Mouse (Mus musculus): Measurements from ENCODE around the gene Zbtb5. TPM values are rescaled to one million over a fixed set of nuclear protein-coding genes. Genes with fewer than 3 reads are reported as not detected.

The Zbtb5 gene
- total and polyA plus RNA-seq, 2 experiments: 6.9 to 11.1 TPM

- Histone ChIP-seq H3K27me3 (ENCODE audit: control insufficient read depth, insufficient read depth, low read length) (no peaks in the 10 kb centered on the region), H3K4me1 (ENCODE audit: control insufficient read depth, insufficient read depth, low read length) (peaks cover 21% of the 10 kb centered on the region), H3K27ac (replicated peaks; ENCODE audit: insufficient read depth, low read depth, low read length) (peak overlapping the region; percentile 45; the same call in 1 of the 2 replicates), H3K36me3 (ENCODE audit: control insufficient read depth, insufficient read depth, low read length) (no peaks in the 10 kb centered on the region), H3K4me3 (ENCODE audit: insufficient read depth, low read depth, low read length) (no peak overlapping the region), H3K79me2 (ENCODE audit: control insufficient read depth, insufficient read depth, low read length) (no peaks in the 10 kb centered on the region), H3K9ac (ENCODE audit: low read depth, low read length) (no peak overlapping the region)
- WGBS: 33% methylated on average over 14 of the region's 14 CpGs
- no peak for DNase-seq (ENCODE audit: extremely low read depth, low read depth, low spot score)
- TF ChIP-seq CTCF (IDR thresholded peaks at IDR 0.05; ENCODE audit: low read depth, low read length) (no peak), POLR2A (IDR thresholded peaks at IDR 0.05; ENCODE audit: extremely low read depth, insufficient read depth, low read length) (no peak)
Observed at GRCm38 (mm10) chr4:44973871-44974270, 38.3 kb downstream of the Zbtb5 start.

- Histone ChIP-seq H3K27ac (replicated peaks; ENCODE audit: insufficient read depth, low read depth, low read length) (no peak overlapping the region), H3K27me3 (ENCODE audit: control insufficient read depth, insufficient read depth, low read length) (no peaks in the 10 kb centered on the region), H3K36me3 (ENCODE audit: control insufficient read depth, insufficient read depth, low read length) (no peaks in the 10 kb centered on the region), H3K4me1 (ENCODE audit: control insufficient read depth, insufficient read depth, low read length) (peaks cover 18% of the 10 kb centered on the region), H3K4me3 (ENCODE audit: insufficient read depth, low read depth, low read length) (no peak overlapping the region), H3K79me2 (ENCODE audit: control insufficient read depth, insufficient read depth, low read length) (no peaks in the 10 kb centered on the region), H3K9ac (ENCODE audit: low read depth, low read length) (no peak overlapping the region)
- peak; percentile 81 for DNase-seq (ENCODE audit: extremely low read depth, low read depth, low spot score)
- WGBS: 10% methylated on average over 9 of the region's 9 CpGs
- peak; percentile 100 for TF ChIP-seq CTCF (IDR thresholded peaks at IDR 0.05; ENCODE audit: low read depth, low read length)
- no peak for TF ChIP-seq POLR2A (IDR thresholded peaks at IDR 0.05; ENCODE audit: extremely low read depth, insufficient read depth, low read length)
Observed at GRCm38 (mm10) chr4:44973450-44973849, 38.8 kb downstream of the Zbtb5 start.

- no peaks in the 10 kb centered on the region for H3K79me2 ChIP-seq (ENCODE audit: control insufficient read depth, insufficient read depth, low read length)
- H3K4me3 ChIP-seq (ENCODE audit: insufficient read depth, low read depth, low read length): no peak overlapping the region
- peaks cover 8% of the 10 kb centered on the region for H3K4me1 ChIP-seq (ENCODE audit: control insufficient read depth, insufficient read depth, low read length)
- WGBS: 15% methylated on average over 10 of the region's 10 CpGs
- H3K27me3 ChIP-seq (ENCODE audit: control insufficient read depth, insufficient read depth, low read length): no peaks in the 10 kb centered on the region
- H3K36me3 ChIP-seq (ENCODE audit: control insufficient read depth, insufficient read depth, low read length): no peaks in the 10 kb centered on the region
- peak; percentile 56 for DNase-seq (ENCODE audit: extremely low read depth, low read depth, low spot score)
- H3K9ac ChIP-seq (ENCODE audit: low read depth, low read length): no peak overlapping the region
- TF ChIP-seq CTCF (IDR thresholded peaks at IDR 0.05; ENCODE audit: low read depth, low read length) (peak; percentile 57), POLR2A (IDR thresholded peaks at IDR 0.05; ENCODE audit: extremely low read depth, insufficient read depth, low read length) (no peak)
- no peak overlapping the region for H3K27ac ChIP-seq (replicated peaks; ENCODE audit: insufficient read depth, low read depth, low read length)
Observed at GRCm38 (mm10) chr4:44970612-44971110, 41.6 kb downstream of the Zbtb5 start.

- Histone ChIP-seq H3K4me3 (ENCODE audit: insufficient read depth, low read depth, low read length) (no peak overlapping the region), H3K9ac (ENCODE audit: low read depth, low read length) (no peak overlapping the region), H3K4me1 (ENCODE audit: control insufficient read depth, insufficient read depth, low read length) (peaks cover 8% of the 10 kb centered on the region), H3K27me3 (ENCODE audit: control insufficient read depth, insufficient read depth, low read length) (no peaks in the 10 kb centered on the region), H3K27ac (replicated peaks; ENCODE audit: insufficient read depth, low read depth, low read length) (no peak overlapping the region), H3K79me2 (ENCODE audit: control insufficient read depth, insufficient read depth, low read length) (no peaks in the 10 kb centered on the region), H3K36me3 (ENCODE audit: control insufficient read depth, insufficient read depth, low read length) (no peaks in the 10 kb centered on the region)
- TF ChIP-seq POLR2A (IDR thresholded peaks at IDR 0.05; ENCODE audit: extremely low read depth, insufficient read depth, low read length): no peak
- no peak for TF ChIP-seq CTCF (IDR thresholded peaks at IDR 0.05; ENCODE audit: low read depth, low read length)
- 88% methylated on average over 7 of the region's 7 CpGs for WGBS
- DNase-seq (ENCODE audit: extremely low read depth, low read depth, low spot score): no peak
Observed at GRCm38 (mm10) chr4:44970056-44970455, 42.2 kb downstream of the Zbtb5 start.

DNA sequence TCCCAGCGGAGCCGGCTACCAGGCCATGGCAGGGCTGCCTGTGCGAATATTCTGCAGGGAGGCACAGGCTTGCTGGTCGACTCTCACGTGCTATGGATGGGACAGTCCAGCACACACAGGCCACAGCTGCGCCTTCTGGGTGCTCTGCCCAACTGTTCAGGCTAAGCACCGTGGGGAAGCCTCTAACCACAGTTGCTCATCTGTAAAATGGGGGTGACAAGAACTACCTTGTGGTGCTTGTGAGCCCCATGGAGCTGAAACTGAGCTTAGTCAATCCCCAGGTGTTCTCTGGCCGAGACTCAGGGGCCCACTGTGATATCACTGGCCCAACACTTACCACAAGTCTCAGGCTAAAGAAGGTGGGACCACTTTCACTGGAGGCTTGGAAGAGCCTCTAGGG lies 44.8 kb downstream of the Zbtb5 start:
- H3K27me3 ChIP-seq (ENCODE audit: control insufficient read depth, insufficient read depth, low read length): no peaks in the 10 kb centered on the region
- H3K4me1 ChIP-seq (ENCODE audit: control insufficient read depth, insufficient read depth, low read length): no peaks in the 10 kb centered on the region
- H3K36me3 ChIP-seq (ENCODE audit: control insufficient read depth, insufficient read depth, low read length): no peaks in the 10 kb centered on the region
- no peak for TF ChIP-seq CTCF (IDR thresholded peaks at IDR 0.05; ENCODE audit: low read depth, low read length)
- no peak for TF ChIP-seq POLR2A (IDR thresholded peaks at IDR 0.05; ENCODE audit: extremely low read depth, insufficient read depth, low read length)
- no peak for DNase-seq (ENCODE audit: extremely low read depth, low read depth, low spot score)
- H3K27ac ChIP-seq (replicated peaks; ENCODE audit: insufficient read depth, low read depth, low read length): no peak overlapping the region
- H3K4me3 ChIP-seq (ENCODE audit: insufficient read depth, low read depth, low read length): no peak overlapping the region
- H3K79me2 ChIP-seq (ENCODE audit: control insufficient read depth, insufficient read depth, low read length): no peaks in the 10 kb centered on the region
- 91% methylated on average over 8 of the region's 8 CpGs for WGBS
- no peak overlapping the region for H3K9ac ChIP-seq (ENCODE audit: low read depth, low read length)

DNA sequence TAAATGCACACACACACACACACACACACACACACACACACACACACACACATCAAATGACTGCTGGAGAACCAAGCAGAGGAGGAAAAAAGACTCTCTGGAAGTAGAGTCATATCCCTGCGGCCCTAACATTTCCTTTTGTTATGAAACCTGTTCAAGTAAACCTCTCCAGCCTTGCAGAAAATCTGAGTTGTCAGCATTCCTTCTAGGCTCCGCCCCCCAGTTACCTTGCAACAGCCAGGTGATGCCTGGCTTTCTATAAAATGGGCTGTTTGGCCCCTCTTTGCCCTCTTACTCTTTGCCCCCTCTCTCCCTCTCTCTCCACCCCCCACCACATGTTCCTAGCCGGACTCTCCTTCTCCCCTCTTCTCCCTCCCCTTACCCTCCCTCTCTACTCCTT lies 46.5 kb downstream of the Zbtb5 start:
- no peaks in the 10 kb centered on the region for H3K27me3 ChIP-seq (ENCODE audit: control insufficient read depth, insufficient read depth, low read length)
- no peak for TF ChIP-seq POLR2A (IDR thresholded peaks at IDR 0.05; ENCODE audit: extremely low read depth, insufficient read depth, low read length)
- no peak for TF ChIP-seq CTCF (IDR thresholded peaks at IDR 0.05; ENCODE audit: low read depth, low read length)
- H3K36me3 ChIP-seq (ENCODE audit: control insufficient read depth, insufficient read depth, low read length): no peaks in the 10 kb centered on the region
- H3K4me1 ChIP-seq (ENCODE audit: control insufficient read depth, insufficient read depth, low read length): no peaks in the 10 kb centered on the region
- WGBS: 90% methylated on average over 3 of the region's 3 CpGs
- no peak overlapping the region for H3K27ac ChIP-seq (replicated peaks; ENCODE audit: insufficient read depth, low read depth, low read length)
- no peak overlapping the region for H3K4me3 ChIP-seq (ENCODE audit: insufficient read depth, low read depth, low read length)
- no peaks in the 10 kb centered on the region for H3K79me2 ChIP-seq (ENCODE audit: control insufficient read depth, insufficient read depth, low read length)
- no peak overlapping the region for H3K9ac ChIP-seq (ENCODE audit: low read depth, low read length)
- no peak for DNase-seq (ENCODE audit: extremely low read depth, low read depth, low spot score)

Data from liver, adult 2 months (tissue).